ENCODE assay signal across 14 mouse cellular contexts in the genomic region with DNA sequence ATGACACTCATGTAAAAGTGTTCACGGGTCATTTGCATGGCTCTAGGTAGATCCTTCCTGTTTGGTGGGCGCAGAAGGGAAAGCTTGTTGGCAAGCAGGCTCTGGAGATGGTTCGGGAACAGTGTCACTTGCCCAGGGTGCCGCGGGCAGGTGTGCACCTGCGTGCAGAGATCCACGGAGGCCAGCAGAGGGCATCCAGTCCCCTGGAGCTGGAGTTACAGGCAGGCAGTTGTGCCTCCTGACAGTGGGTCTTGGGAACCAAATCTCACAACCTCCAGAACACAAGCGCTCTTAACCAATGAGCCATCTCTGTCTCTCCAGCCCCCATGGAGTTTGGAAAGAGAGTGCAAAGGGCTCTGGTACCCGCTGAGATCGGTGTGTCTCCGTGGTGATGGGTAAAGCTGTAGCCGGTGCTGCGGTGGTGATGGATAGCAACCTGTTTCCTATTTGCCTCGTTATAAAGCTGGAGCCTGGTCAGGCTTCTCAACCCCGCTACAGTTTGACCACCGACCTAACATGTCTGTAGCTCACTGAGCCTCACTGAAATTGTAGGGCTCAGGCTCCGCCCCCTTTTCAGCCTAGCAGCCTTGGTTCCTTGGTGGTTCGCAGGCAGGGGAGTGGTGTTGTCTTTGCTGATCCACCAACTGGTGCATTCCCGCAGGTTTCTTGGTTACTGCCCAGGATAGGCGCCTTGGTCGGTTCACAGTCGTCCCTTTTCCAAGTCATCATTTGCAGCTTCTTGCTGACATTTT. TPM values are rescaled to one million over a fixed set of nuclear protein-coding genes. Genes with fewer than 3 reads are reported as not detected.
DNase-seq lines count a peak whose midpoint lies in the region; ATAC-seq and TF ChIP-seq lines count a peak whose summit lies in the region.
"Had no signal": no experiment of that assay in that cellular context is flagged by ENCODE, and none has a peak within 500 bp of the region (broad histone marks: within the 10 kb centered on the region; RNA-seq: fewer than 3 reads in every experiment).

No protein-coding gene starts in this region.

- H3K27me3 ChIP-seq in forebrain, postnatal 0 days (ENCODE audit: insufficient read depth, low read length): no peaks in the 10 kb centered on the region
- no peaks in the 10 kb centered on the region for H3K27me3 ChIP-seq in forebrain, embryonic 16.5 days (replicated peaks; ENCODE audit: control insufficient read depth, insufficient read depth, low read length)
- H3K27me3 ChIP-seq in liver, embryonic 14.5 days (ENCODE audit: control insufficient read depth, insufficient read depth, low read length): no peaks in the 10 kb centered on the region
- H3K27me3 ChIP-seq in C2C12 (ENCODE audit: control insufficient read depth, insufficient read depth, insufficient read length): peaks cover 5% of the 10 kb centered on the region
- H3K27me3 ChIP-seq in forebrain, embryonic 12.5 days: no peaks in the 10 kb centered on the region
- H3K27me3 ChIP-seq: forebrain, embryonic 13.5 days; liver, embryonic 13.5 days had no signal

- DNase-seq in forebrain, postnatal 0 days: no peak
- no peak for DNase-seq in liver, embryonic 14.5 days (ENCODE audit: low read depth in 3 of 3, low spot score in 3 of 3)
- DNase-seq in liver (no peak), adipocyte (ENCODE audit: low spot score) (no peak)
- DNase-seq: heart, adult 11 months; heart, postnatal 4 days; liver, embryonic 13.5 days had no signal

- H3K4me1 ChIP-seq in forebrain, postnatal 0 days (ENCODE audit: insufficient read depth): 0 out of 2 replicates have a peak, but pooled peaks cover 6% of the 10 kb centered on the region
- H3K4me1 ChIP-seq in forebrain, embryonic 16.5 days (replicated peaks; ENCODE audit: control insufficient read depth, insufficient read depth, low read length): peaks cover 5% of the 10 kb centered on the region; the same call in 1 of the 2 replicates
- H3K4me1 ChIP-seq in liver, embryonic 14.5 days (replicated peaks; ENCODE audit: control insufficient read depth in 2 of 2, insufficient read depth in 2 of 2, low read length in 1 of 2): no peaks in the 10 kb centered on the region
- no peaks in the 10 kb centered on the region for H3K4me1 ChIP-seq in bone marrow, adult 2 months (ENCODE audit: control insufficient read depth, insufficient read depth, low read length)
- peaks cover 19% of the 10 kb centered on the region for H3K4me1 ChIP-seq in forebrain, embryonic 12.5 days

- 0 out of 2 replicates have a peak, but pooled peaks cover 4% of the 10 kb centered on the region for H3K36me3 ChIP-seq in forebrain, postnatal 0 days (ENCODE audit: insufficient read depth)
- H3K36me3 ChIP-seq in forebrain, embryonic 16.5 days (ENCODE audit: control insufficient read depth, insufficient read depth): peaks cover 3% of the 10 kb centered on the region; the same call in 1 of the 2 replicates
- H3K36me3 ChIP-seq in liver, embryonic 14.5 days (replicated peaks; ENCODE audit: control insufficient read depth, insufficient read depth, low read depth): no peaks in the 10 kb centered on the region
- H3K36me3 ChIP-seq in C2C12 (ENCODE audit: control insufficient read depth, insufficient read depth): no peaks in the 10 kb centered on the region
- 0 out of 2 replicates have a peak, but pooled peaks cover 2% of the 10 kb centered on the region for H3K36me3 ChIP-seq in forebrain, embryonic 12.5 days (replicated peaks)
- H3K36me3 ChIP-seq: liver, embryonic 13.5 days; midbrain, embryonic 10.5 days had no signal

- ATAC-seq in forebrain, postnatal 0 days: no peak
- ATAC-seq in forebrain, embryonic 16.5 days: no peak
- no peak for ATAC-seq in liver, embryonic 14.5 days (ENCODE audit: insufficient read depth)
- ATAC-seq in forebrain, embryonic 12.5 days (ENCODE audit: low FRiP score): no peak
- ATAC-seq: activated CD4-positive, CD25-positive, alpha-beta regulatory T cell, adult 4 months; forebrain, embryonic 13.5 days had no signal

- no peak for TF ChIP-seq POLR2A in bone marrow, adult 2 months (IDR thresholded peaks at IDR 0.05; ENCODE audit: borderline replicate concordance, control insufficient read depth, low read depth, low read length)

- no peak overlapping the region for H3K27ac ChIP-seq in forebrain, postnatal 0 days (ENCODE audit: low read depth, low read length)
- no peak overlapping the region for H3K27ac ChIP-seq in forebrain, embryonic 16.5 days (ENCODE audit: low read length)
- H3K27ac ChIP-seq in liver, embryonic 14.5 days: no peak overlapping the region
- H3K27ac ChIP-seq in bone marrow, adult 2 months (ENCODE audit: control insufficient read depth, insufficient read depth, low read depth, low read length, poor library complexity): no peak overlapping the region
- H3K27ac ChIP-seq in forebrain, embryonic 12.5 days: no peak overlapping the region
- H3K27ac ChIP-seq: forebrain, embryonic 13.5 days; liver, embryonic 13.5 days; midbrain, embryonic 10.5 days had no signal

- no peak overlapping the region for H3K4me3 ChIP-seq in forebrain, postnatal 0 days (ENCODE audit: low read depth, low read length)
- no peak overlapping the region for H3K4me3 ChIP-seq in forebrain, embryonic 16.5 days (replicated peaks; ENCODE audit: low read length)
- no peak overlapping the region for H3K4me3 ChIP-seq in liver, embryonic 14.5 days (ENCODE audit: insufficient read depth in 1 of 2, low read depth in 2 of 2, low read length in 2 of 2)
- no peak overlapping the region for H3K4me3 ChIP-seq in C2C12 (ENCODE audit: insufficient read depth, poor library complexity, severe bottlenecking)
- H3K4me3 ChIP-seq in bone marrow, adult 2 months (replicated peaks; ENCODE audit: control insufficient read depth, low read depth, low read length): no peak overlapping the region
- no peak overlapping the region for H3K4me3 ChIP-seq in forebrain, embryonic 12.5 days (replicated peaks)
- H3K4me3 ChIP-seq: forebrain, embryonic 13.5 days; liver, embryonic 13.5 days; midbrain, embryonic 10.5 days had no signal

- no peaks in the 10 kb centered on the region for H3K79me2 ChIP-seq in C2C12 (ENCODE audit: control insufficient read depth, insufficient read depth)

- no peak overlapping the region for H3K9ac ChIP-seq in forebrain, postnatal 0 days
- no peak overlapping the region for H3K9ac ChIP-seq in forebrain, embryonic 16.5 days (replicated peaks; ENCODE audit: low read depth, low read length)
- H3K9ac ChIP-seq in liver, embryonic 14.5 days (replicated peaks): no peak overlapping the region
- H3K9ac ChIP-seq in forebrain, embryonic 12.5 days: no peak overlapping the region
- H3K9ac ChIP-seq: forebrain, embryonic 13.5 days; liver, embryonic 13.5 days had no signal

- no peaks in the 10 kb centered on the region for H3K79me3 ChIP-seq in C2C12 (ENCODE audit: low read depth)

- TF ChIP-seq EP300 in liver, embryonic 14.5 days (IDR thresholded peaks at IDR 0.05; ENCODE audit: low read depth): no peak

- H3K9me3 ChIP-seq in forebrain, postnatal 0 days (ENCODE audit: low read length): no peaks in the 10 kb centered on the region
- no peaks in the 10 kb centered on the region for H3K9me3 ChIP-seq in forebrain, embryonic 16.5 days (ENCODE audit: control insufficient read depth, low read length)
- H3K9me3 ChIP-seq in liver, embryonic 14.5 days (ENCODE audit: control insufficient read depth, low read length): no peaks in the 10 kb centered on the region
- no peaks in the 10 kb centered on the region for H3K9me3 ChIP-seq in forebrain, embryonic 12.5 days
- H3K9me3 ChIP-seq: forebrain, embryonic 13.5 days; liver, embryonic 13.5 days; midbrain, embryonic 10.5 days had no signal

- H3ac ChIP-seq in C2C12 (ENCODE audit: control insufficient read depth, insufficient read length, low read depth): no peak overlapping the region

- H3K4me2 ChIP-seq in forebrain, postnatal 0 days (ENCODE audit: low read depth): no peak overlapping the region
- H3K4me2 ChIP-seq in forebrain, embryonic 16.5 days (ENCODE audit: low read length): no peak overlapping the region
- H3K4me2 ChIP-seq in liver, embryonic 14.5 days (ENCODE audit: low read depth): no peak overlapping the region
- H3K4me2 ChIP-seq in forebrain, embryonic 12.5 days: no peak overlapping the region
- H3K4me2 ChIP-seq: forebrain, embryonic 13.5 days; liver, embryonic 13.5 days had no signal

- WGBS in forebrain, postnatal 0 days: 47% methylated on average over 22 of the region's 22 CpGs
- WGBS in forebrain, embryonic 16.5 days: 53% methylated on average over 22 of the region's 22 CpGs
- 65% methylated on average over 22 of the region's 22 CpGs for WGBS in liver, embryonic 14.5 days (ENCODE audit: insufficient replicate concordance)
- 88% methylated on average over 22 of the region's 22 CpGs for WGBS in bone marrow, adult 2 months
- 53% methylated on average over 22 of the region's 22 CpGs for WGBS in forebrain, embryonic 12.5 days

- peak; percentile 42 for TF ChIP-seq CTCF in forebrain, postnatal 0 days (IDR thresholded peaks at IDR 0.05; ENCODE audit: low read depth)
- peak; percentile 48 for TF ChIP-seq CTCF in liver, embryonic 14.5 days (IDR thresholded peaks at IDR 0.05; ENCODE audit: low read depth)
- peak; percentile 11 for TF ChIP-seq CTCF in C2C12 (IDR thresholded peaks at IDR 0.05; ENCODE audit: control insufficient read depth, insufficient read depth, insufficient read length)
- 0 out of 2 replicates have a peak, but pooled peaks have one; percentile 3 for TF ChIP-seq CTCF in bone marrow, adult 2 months (IDR thresholded peaks at IDR 0.05; ENCODE audit: control insufficient read depth, insufficient read depth, low read length)

RNA-seq across cellular contexts. Expression of a gene that starts 31.1 kb away (rescaled TPM):
- total RNA-seq in forebrain, postnatal 0 days (2014; rRNA removed): 10.0 and 15.3 TPM in 2 replicates
- 4.7 and 6.7 TPM in 2 replicates for polyA plus RNA-seq in forebrain, postnatal 0 days (2015; fragmentation: Nextera tagmentation; extraction: Ambion mirVana)
- 9.9 and 14.2 TPM in 2 replicates for polyA plus RNA-seq in forebrain, embryonic 16.5 days (2015; fragmentation: Nextera tagmentation; extraction: Ambion mirVana)
- 1.9 and 2.3 TPM in 2 replicates for polyA plus RNA-seq in liver, embryonic 14.5 days (2012; rRNA removed)
- polyA plus RNA-seq in liver, embryonic 14.5 days (2014; fragmentation: Nextera tagmentation; extraction: Ambion mirVana): 1.2 and 1.9 TPM in 2 replicates
- polyA plus RNA-seq in C2C12 (2012; fragmentation: generic; extraction: Trizol): 0.14 TPM
- 5.5 and 21.9 TPM in 2 replicates for polyA plus RNA-seq in bone marrow, adult 2 months (2011; ENCODE audit: insufficient read depth, insufficient read length, low replicate concordance, missing spikeins)
- 9.4 and 10.7 TPM in 2 replicates for polyA plus RNA-seq in forebrain, embryonic 12.5 days (2016; fragmentation: Nextera tagmentation; extraction: Ambion mirVana)

RNA-seq across cellular contexts. Expression of a gene that starts 40.5 kb away (rescaled TPM):
- 2.8 and 6.0 TPM in 2 replicates for total RNA-seq in forebrain, postnatal 0 days (2014; rRNA removed)
- 6.9 and 11.3 TPM in 2 replicates for polyA plus RNA-seq in forebrain, postnatal 0 days (2015; fragmentation: Nextera tagmentation; extraction: Ambion mirVana)
- 3.7 and 4.5 TPM in 2 replicates for polyA plus RNA-seq in forebrain, embryonic 16.5 days (2015; fragmentation: Nextera tagmentation; extraction: Ambion mirVana)
- polyA plus RNA-seq in liver, embryonic 14.5 days (2012; rRNA removed): 0.04 and 0.08 TPM in 2 replicates
- polyA plus RNA-seq in liver, embryonic 14.5 days (2014; fragmentation: Nextera tagmentation; extraction: Ambion mirVana): 0.14 and 0.22 TPM in 2 replicates
- polyA plus RNA-seq in C2C12 (2012; fragmentation: generic; extraction: Trizol): 0.20 TPM
- polyA plus RNA-seq in bone marrow, adult 2 months (2011; ENCODE audit: insufficient read depth, insufficient read length, low replicate concordance, missing spikeins): 5.8 and 10.4 TPM in 2 replicates
- 2.6 and 3.8 TPM in 2 replicates for polyA plus RNA-seq in forebrain, embryonic 12.5 days (2016; fragmentation: Nextera tagmentation; extraction: Ambion mirVana)
